Mouse (Mus musculus) ES-CJ7 (cell line): Measurements from ENCODE around the gene Synpo2l.

Source experiments
- DNase-seq: peaks from one replicate; pipeline ENCODE4 v3.0.0; 2011; ENCODE audit warnings: low read depth, low spot score

The Synpo2l gene

GRCm38 (mm10) chr14:20681742-20682141 is 13.6 kb upstream of the Synpo2l start:
- DNase-seq = no peak

GRCm38 (mm10) chr14:20677906-20678305 is 9.8 kb upstream of the Synpo2l start:
- no peak for DNase-seq

GRCm38 (mm10) chr14:20674064-20674833 is 6.1 kb upstream of the Synpo2l start, which contains the start of gene Sec24c:
Gene Sec24c, plus strand, starts transcription at chr14:20674308.
- DNase-seq = peak; percentile 99

GRCm38 (mm10) chr14:20673735-20674063 is 5.5 kb upstream of the Synpo2l start:
- peak; percentile 88 for DNase-seq

GRCm38 (mm10) chr14:20672990-20673389 is 4.8 kb upstream of the Synpo2l start:
- peak; percentile 89 for DNase-seq

GRCm38 (mm10) chr14:20667469-20667868 is 685 bp downstream of the Synpo2l start:
- DNase-seq = no peak

GRCm38 (mm10) chr14:20664436-20664835 is 3.7 kb downstream of the Synpo2l start:
- DNase-seq = no peak

- DNase-seq = no peak
Measured at GRCm38 (mm10) chr14:20663601-20664000, 4.6 kb downstream of the Synpo2l start.

- DNase-seq = no peak
Measured at GRCm38 (mm10) chr14:20662740-20663139, 5.4 kb downstream of the Synpo2l start.

GRCm38 (mm10) chr14:20661661-20662331 is 6.4 kb downstream of the Synpo2l start:
- no peak for DNase-seq

- peak; percentile 99 for DNase-seq
Measured at GRCm38 (mm10) chr14:20660827-20661660, 7.1 kb downstream of the Synpo2l start.

GRCm38 (mm10) chr14:20659687-20660086 is 8.5 kb downstream of the Synpo2l start:
- DNase-seq = no peak

- no peak for DNase-seq
Measured at GRCm38 (mm10) chr14:20658902-20659301, 9.3 kb downstream of the Synpo2l start.

- DNase-seq = peak; percentile 59
Measured at GRCm38 (mm10) chr14:20658326-20658725, 9.8 kb downstream of the Synpo2l start.

GRCm38 (mm10) chr14:20656361-20656760 is 11.8 kb downstream of the Synpo2l start, which contains the start of gene Myoz1:
Gene Myoz1, minus strand, starts transcription at chr14:20656540.
- DNase-seq = no peak

GRCm38 (mm10) chr14:20655731-20656130 is 12.4 kb downstream of the Synpo2l start:
- DNase-seq = no peak

- no peak for DNase-seq
Measured at GRCm38 (mm10) chr14:20654690-20655421, 13.3 kb downstream of the Synpo2l start.

- no peak for DNase-seq
Measured at GRCm38 (mm10) chr14:20651722-20652256, 16.4 kb downstream of the Synpo2l start.

GRCm38 (mm10) chr14:20651000-20651399 is 17.2 kb downstream of the Synpo2l start:
- no peak for DNase-seq

GRCm38 (mm10) chr14:20646381-20646780 is 21.8 kb downstream of the Synpo2l start:
- DNase-seq = no peak

GRCm38 (mm10) chr14:20645547-20645946 is 22.6 kb downstream of the Synpo2l start:
- DNase-seq = no peak
